Mouse (Mus musculus): ENCODE measurements around the gene Cep350.

DNA sequence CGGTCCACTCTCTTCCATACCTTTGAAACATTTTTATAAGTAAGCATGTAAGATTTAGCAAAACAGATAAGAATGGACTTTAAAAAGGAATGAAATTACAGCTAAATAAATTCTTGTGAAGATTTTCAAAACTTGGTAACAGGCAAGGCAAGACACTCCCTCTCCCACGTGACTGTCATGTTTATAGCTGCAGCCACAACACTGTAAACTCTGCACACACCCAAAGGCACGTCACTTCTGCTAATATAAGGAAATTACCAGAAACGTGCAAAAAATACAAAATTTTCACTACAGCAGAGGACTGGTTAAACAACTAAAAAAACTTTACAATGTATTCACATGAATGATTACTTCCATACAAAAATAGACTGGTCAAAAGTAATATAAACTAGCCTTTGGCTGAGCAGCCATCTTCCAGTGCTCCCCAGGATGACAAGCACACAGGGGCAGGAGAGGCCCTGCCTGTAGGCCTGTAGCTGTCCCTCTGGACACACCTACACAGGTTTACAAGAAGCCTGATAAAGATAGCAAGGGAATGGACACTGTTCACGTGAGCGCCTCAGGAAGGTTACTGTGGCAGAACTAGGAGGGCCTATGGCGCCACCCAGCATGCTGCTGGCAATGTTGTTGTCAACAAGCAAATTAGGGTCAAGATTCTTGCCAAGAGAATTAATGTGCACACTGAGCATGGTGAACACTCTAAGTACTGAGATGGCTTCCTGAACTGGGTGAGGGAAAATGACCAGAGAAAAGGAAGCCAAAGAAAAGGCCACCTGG, 117.9 kb downstream of the Cep350 start:
- no peak for TF ChIP-seq EP300 (IDR thresholded peaks at IDR 0.05)
- no peak for TF ChIP-seq CTCF (IDR thresholded peaks at IDR 0.05)

Data from lung, postnatal 0 days (tissue).